Mouse (Mus musculus) cortical plate, adult 2 months (tissue): ENCODE results near the gene Tcf7. TPM values are rescaled to one million over a fixed set of nuclear protein-coding genes. Genes with fewer than 3 reads are reported as not detected.

Source experiments
- H3K27ac ChIP-seq: fragments of 200-500 bp; 2 replicates; pipeline ENCODE4 v1.5.1; 2012; ENCODE audit warnings: low read length, control low read depth, inconsistent platforms; ENCODE audit not compliant: insufficient read depth
- H3K4me1 ChIP-seq: fragments of 200-500 bp; 2 replicates; pipeline ENCODE4 v1.6.1; 2011; ENCODE audit warnings: low read length; ENCODE audit not compliant: control insufficient read depth, insufficient read depth
- H3K4me3 ChIP-seq: fragments of 200-500 bp; 2 replicates; pipeline ENCODE4 v1.5.1; 2011; ENCODE audit warnings: mild to moderate bottlenecking, low read length, control low read depth; ENCODE audit not compliant: insufficient read depth
- CTCF ChIP-seq: fragments of 200-500 bp; IDR thresholded peaks from 2 replicates; pipeline ENCODE4 v1.5.1; 2011; ENCODE audit warnings: mild to moderate bottlenecking, control low read depth, low read length; ENCODE audit not compliant: insufficient read depth; ENCODE audit errors: extremely low read depth
- POLR2A ChIP-seq: fragments of 200-500 bp; IDR thresholded peaks from 2 replicates; pipeline ENCODE4 v1.6.1; 2011; ENCODE audit warnings: mild to moderate bottlenecking, low read length, control low read depth; ENCODE audit not compliant: insufficient read depth; ENCODE audit errors: extremely low read depth
- polyA plus RNA-seq: library from polyadenylated mRNA; depleted of rRNA; stranded (reverse); fragments of >200 nt; gene quantifications from 2 replicates; pipeline ENCODE4 v1.2.3, GENCODE M21; 2012; rRNA removed

Gene Tcf7
- 5.1 and 6.1 TPM in 2 replicates for polyA plus RNA-seq

- no peaks in the 10 kb centered on the region; the same call in 1 of the 2 replicates for H3K4me1 ChIP-seq
- peak within 1 kb of the TSS; percentile 35 for H3K4me3 ChIP-seq
- H3K27ac ChIP-seq = peak within 1 kb of the TSS; percentile 55; the same call in 1 of the 2 replicates
- no peak for TF ChIP-seq POLR2A
- TF ChIP-seq CTCF = no peak
These were observed at the start of gene Tcf7 for GRCm38 (mm10) chr11:52282774-52283595. Tcf7 (minus strand) TSS chr11:52283014.

DNA sequence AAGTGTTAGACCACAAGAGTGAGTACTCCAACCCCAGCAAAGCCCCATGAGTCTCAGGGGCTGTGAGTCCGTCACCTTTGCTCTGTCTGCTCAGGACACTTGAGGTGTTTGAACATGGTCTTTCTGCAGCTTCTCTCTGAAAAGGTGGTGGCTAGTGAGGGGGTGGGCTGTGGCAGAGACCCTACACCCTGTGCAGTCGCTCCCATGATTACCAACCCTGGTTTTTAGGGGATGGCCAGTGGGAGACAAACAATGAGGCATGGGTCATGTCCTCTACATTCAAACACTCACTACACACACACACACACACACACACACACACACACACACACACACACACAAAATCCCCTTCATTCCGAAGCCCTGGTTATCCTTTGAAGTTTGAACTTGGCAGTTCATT, 44.5 kb upstream of the Tcf7 start:
- TF ChIP-seq POLR2A (no peak), CTCF (no peak)
- H3K27ac ChIP-seq = no peak overlapping the region

GRCm38 (mm10) chr11:52324442-52325367, 41.9 kb upstream of the Tcf7 start:
- TF ChIP-seq POLR2A (no peak), CTCF (no peak)
- no peaks in the 10 kb centered on the region for H3K4me1 ChIP-seq
- no peak overlapping the region for H3K4me3 ChIP-seq
- no peak overlapping the region for H3K27ac ChIP-seq

More for the DNA sequence above, 44.5 kb upstream of the Tcf7 start:
- Histone ChIP-seq H3K4me1 (no peaks in the 10 kb centered on the region), H3K4me3 (no peak overlapping the region)

DNA sequence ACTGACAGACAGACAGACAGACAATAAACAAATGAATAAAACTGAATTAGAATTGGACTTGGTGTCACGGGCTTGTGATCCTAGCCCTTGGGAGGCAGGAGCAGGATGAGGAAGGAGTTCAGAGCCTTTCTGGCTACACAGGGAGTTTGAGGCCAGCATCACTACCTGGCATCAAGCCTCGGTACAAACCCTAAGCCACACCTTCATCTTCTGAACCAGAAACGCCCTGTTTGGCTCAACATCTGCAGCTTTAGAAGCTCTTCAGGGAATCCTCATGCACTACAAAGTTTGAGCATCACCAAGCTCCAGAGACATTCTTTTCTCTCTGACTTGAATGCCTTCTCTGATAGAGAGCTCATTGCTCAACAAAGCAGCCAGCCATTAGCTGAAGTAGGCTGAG, 38.7 kb upstream of the Tcf7 start:
- no peaks in the 10 kb centered on the region for H3K4me1 ChIP-seq
- H3K4me3 ChIP-seq = no peak overlapping the region
- no peak overlapping the region for H3K27ac ChIP-seq
- no peak for TF ChIP-seq POLR2A
- no peak for TF ChIP-seq CTCF

DNA sequence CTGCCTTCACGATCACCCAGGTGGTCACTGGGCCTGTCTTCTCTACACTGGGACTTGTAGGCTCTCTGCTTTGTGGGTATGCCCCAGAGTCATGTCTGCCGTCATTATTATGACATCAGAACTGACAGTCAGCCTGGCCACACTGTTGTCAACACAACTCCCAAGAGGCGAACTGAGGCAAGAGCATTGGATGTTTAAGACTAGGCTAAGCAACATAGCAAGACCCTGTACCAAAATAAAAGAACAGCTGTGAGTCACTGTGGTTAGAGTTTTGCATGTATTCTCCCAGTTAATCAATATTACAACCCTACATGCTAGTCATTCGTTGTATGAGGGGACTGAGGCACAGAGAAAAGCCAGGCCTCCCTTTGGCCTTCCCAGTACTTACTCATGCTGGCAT, 37.7 kb upstream of the Tcf7 start:
- no peak overlapping the region for H3K4me3 ChIP-seq
- TF ChIP-seq CTCF = no peak
- TF ChIP-seq POLR2A = no peak
- H3K27ac ChIP-seq = no peak overlapping the region
- no peaks in the 10 kb centered on the region for H3K4me1 ChIP-seq

DNA sequence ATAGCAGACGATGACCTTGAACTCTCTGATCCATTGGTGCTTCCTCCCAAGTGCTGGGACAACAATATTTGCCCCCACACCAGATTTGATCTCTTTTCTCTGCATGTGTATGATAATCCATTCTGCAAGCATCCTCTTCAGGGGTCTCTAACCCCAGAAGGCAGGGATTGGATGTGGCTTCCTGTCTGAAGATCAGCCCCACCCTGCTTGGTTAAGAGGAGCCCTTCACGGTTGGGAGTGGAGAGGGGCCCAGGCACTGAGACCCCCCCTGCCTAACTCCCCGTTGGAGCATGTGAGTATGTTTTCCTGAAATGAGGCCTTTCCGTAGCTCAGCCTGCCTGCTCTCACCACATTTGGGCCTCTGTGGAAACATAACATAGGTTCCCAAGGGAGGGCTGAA, 36.9 kb upstream of the Tcf7 start:
- Histone ChIP-seq H3K27ac (no peak overlapping the region), H3K4me3 (no peak overlapping the region), H3K4me1 (no peaks in the 10 kb centered on the region)
- TF ChIP-seq POLR2A (no peak), CTCF (no peak)

GRCm38 (mm10) chr11:52318445-52318844, 35.6 kb upstream of the Tcf7 start:
- Histone ChIP-seq H3K27ac (no peak overlapping the region), H3K4me3 (no peak overlapping the region), H3K4me1 (no peaks in the 10 kb centered on the region)
- TF ChIP-seq POLR2A (no peak), CTCF (no peak)

- TF ChIP-seq POLR2A = no peak
- TF ChIP-seq CTCF = 0 out of 2 replicates have a peak, but pooled peaks have one; percentile 13
- Histone ChIP-seq H3K27ac (no peak overlapping the region), H3K4me1 (0 out of 2 replicates have a peak, but pooled peaks cover under 1% of the 10 kb centered on the region), H3K4me3 (no peak overlapping the region)
These were observed 31.4 kb upstream of the Tcf7 start for GRCm38 (mm10) chr11:52314102-52314793.

GRCm38 (mm10) chr11:52310709-52311108, 27.9 kb upstream of the Tcf7 start:
- no peak overlapping the region for H3K27ac ChIP-seq
- no peak overlapping the region for H3K4me3 ChIP-seq
- TF ChIP-seq POLR2A = no peak
- no peak for TF ChIP-seq CTCF
- 0 out of 2 replicates have a peak, but pooled peaks cover 1% of the 10 kb centered on the region for H3K4me1 ChIP-seq
